Mouse (Mus musculus): ENCODE results near the gene Mapt.

Gene Mapt

DNA sequence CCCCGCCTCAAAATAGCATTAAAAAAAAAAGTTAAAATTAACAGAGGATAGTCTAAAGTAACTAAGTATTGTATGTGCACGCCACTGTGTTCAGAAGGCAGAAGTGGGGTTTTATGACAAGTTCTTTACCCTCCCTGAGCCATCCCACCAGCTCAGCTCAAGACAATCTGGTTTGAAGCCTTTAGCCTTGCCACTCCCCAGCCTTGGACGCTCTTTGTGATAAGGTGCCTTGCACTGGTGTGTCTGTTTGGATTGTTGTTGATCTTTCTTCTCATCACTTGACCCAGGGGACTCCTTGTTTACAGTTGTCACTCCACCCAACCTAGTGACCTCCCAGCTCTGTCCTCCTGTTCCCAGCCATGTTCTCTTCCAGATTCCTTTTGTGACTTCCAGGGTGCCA is 86.4 kb downstream of the Mapt start:
- DNase-seq, result no peak

DNA sequence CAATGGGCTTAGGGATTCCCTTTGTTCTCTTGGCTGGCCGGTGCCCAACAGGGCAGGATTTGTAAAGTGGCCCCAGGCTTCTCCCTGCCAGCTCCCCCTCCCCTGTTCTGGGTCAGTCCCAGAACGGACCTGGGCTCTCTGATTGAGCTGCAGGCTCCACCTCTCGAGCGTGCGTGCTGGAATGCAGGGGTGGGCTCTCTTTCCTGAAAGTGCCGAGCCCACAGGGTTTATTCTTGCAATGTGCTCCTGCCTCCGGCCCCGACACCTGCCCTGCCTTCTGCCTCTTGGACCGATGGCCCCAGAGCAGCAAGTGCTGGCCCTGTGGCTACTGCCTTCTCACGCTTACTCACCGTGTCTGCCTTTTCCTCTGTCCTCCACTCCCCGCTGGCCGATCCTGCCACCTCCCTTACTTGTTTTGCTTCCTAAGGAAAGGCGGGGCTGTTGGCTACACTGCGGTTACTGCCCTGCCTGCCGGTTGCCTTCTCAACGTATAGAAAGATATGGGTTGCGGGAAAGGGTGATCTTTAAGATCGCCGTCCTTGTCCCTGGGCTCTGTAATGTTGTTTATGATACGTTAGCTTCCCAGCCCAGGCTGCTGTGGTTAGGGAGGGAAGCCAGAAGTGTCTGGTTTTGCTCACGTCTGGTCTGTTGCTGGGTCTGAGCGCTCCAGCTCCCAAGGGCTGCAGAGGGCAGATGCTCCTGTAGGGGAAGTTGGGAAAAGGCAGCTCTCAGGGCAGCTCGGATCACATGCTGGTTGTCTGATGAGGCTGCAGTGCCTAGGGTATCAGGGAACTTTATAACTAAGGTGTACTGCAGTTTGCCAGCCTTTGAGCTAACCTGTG is 88.0 kb downstream of the Mapt start:
- DNase-seq, result no peak

DNA sequence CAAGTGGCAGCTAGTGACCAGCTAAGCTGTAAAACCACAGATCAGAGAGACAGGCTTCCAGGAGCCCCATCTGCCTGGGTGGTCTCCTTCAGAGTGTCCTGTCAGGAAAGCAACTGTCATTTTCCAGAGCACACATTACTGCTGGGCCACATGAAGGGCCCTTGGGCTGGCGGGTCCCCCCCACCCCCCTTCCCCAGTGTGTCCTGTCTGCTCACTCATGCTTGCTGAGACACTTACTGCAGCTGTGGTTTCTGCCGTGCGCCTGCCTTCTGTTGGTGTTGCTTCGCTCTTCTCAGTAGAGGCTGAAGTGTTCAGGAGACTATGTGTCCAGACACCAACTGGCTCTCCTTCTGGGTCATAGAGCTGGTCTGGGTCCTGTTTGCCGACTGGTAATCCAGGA is 89.3 kb downstream of the Mapt start:
- DNase-seq, result no peak

DNA sequence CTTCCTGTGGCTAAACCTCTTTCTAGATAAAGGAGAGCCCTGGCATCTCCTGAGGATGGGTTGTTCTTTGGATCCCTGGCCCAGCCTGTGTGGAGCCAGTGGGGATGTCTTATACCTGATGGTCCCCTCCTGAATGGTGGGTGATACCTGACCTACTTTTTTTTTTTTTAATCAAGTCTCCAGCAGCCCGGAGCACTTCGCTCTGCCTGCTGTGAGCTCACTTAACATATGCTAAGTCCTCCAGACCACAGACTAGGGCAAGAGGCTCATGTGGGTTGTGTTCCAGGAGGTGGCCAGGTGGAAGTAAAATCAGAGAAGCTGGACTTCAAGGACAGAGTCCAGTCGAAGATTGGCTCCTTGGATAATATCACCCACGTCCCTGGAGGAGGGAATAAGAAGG is 91.0 kb downstream of the Mapt start:
- no peak for DNase-seq

DNA sequence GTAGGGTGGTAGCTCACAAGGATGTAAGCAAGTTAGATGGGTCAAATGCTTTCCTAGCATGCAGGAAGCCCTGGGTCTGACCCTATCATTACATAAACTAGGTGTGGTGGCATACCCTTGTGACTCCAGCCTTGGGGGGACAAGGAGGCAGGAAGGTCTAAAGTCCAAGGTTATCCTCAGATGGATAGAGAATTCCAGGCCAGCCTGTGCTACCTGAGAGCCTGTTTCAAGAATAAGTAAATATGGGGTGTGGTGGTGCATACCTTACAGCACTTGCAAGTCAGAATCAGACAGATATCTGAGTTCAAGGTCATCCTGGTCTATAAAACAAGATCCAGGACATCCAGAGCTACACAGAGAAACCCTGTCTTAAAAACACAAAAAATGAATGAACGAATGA is 96.3 kb downstream of the Mapt start:
- DNase-seq, result no peak

DNA sequence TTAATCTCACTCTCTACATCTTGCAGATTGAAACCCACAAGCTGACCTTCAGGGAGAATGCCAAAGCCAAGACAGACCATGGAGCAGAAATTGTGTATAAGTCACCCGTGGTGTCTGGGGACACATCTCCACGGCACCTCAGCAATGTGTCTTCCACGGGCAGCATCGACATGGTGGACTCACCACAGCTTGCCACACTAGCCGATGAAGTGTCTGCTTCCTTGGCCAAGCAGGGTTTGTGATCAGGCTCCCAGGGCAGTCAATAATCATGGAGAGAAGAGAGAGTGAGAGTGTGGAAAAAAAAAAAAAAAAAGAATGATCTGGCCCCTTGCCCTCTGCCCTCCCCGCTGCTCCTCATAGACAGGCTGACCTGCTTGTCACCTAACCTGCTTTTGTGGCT is 96.8 kb downstream of the Mapt start:
- DNase-seq, result no peak

DNA sequence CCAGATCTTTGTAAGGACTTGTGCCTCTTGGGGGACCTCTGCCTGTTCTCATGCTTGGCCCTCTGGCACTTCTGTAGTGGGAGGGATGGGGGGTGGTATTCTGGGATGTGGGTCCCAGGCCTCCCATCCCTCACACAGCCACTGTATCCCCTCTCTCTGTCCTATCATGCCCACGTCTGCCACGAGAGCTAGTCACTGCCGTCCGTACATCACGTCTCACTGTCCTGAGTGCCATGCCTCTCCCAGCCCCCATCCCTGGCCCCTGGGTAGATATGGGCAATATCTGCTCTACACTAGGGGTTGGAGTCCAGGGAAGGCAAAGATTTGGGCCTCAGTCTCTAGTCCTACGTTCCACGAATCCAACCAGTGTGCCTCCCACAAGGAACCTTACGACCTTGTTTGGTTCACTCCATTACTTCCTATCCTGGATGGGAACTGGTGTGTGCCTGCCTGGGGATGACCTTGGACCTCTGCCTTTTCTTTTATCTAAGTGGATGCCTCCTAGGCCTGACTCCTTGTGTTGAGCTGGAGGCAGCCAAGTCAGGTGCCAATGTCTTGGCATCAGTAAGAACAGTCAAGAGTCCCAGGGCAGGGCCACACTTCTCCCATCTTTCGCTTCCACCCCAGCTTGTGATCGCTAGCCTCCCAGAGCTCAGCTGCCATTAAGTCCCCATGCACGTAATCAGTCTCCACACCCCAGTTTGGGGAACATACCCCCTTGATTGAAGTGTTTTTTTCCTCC is 98.2 kb downstream of the Mapt start:
- no peak for DNase-seq

DNA sequence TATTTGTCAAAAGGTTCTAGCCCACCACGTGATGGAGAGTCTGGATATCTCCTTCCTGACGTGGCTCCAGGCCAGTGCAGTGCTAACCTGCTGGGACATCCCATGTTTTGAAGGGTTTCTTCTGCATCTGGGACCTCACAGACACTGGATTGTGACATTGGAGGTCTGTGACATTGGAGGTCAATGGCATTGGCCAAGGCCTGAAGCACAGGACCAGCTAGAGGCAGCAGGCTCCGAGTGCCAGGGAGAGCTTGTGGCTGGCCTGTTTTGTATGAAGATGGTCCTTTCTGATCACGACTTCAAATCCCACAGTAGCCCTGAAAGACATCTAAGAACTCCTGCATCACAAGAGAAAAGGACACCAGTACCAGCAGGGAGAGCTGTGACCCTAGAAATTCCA is 99.0 kb downstream of the Mapt start:
- no peak for DNase-seq

DNA sequence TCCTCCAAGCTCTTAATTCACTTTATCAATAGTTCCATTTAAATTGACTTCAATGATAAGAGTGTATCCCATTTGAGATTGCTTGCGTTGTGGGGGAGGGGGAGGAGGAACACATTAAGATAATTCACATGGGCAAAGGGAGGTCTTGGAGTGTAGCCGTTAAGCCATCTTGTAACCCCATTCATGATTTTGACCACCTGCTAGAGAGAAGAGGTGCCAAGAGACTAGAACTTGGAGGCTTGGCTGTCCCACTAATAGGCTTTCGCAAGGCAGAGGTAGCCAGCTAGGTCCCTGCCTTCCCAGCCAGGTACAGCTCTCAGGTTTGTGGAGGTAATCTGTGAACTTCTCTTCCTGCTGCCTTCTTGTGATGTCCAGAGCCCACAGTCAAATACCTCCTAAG is 100.0 kb downstream of the Mapt start:
- DNase-seq, result no peak

DNA sequence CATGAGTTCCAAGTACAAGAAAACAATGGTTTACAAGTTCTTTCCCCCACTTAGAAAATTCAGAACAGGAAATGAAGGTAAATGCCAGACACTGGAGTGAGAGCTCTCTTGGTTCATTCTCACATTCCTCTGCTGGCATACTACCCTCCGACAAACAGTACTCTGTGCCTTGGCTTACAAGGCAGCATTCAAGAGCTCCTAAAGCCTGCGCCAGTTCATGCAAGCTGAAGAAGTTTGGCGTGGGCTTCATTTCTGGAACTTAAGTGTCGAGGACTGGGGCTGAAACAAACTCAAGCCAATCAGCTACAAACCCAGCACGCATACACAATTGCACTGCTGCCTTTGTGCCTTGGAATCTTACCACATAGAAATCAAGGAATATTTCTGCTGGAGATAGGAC is 100.9 kb downstream of the Mapt start:
- DNase-seq, result no peak

DNA sequence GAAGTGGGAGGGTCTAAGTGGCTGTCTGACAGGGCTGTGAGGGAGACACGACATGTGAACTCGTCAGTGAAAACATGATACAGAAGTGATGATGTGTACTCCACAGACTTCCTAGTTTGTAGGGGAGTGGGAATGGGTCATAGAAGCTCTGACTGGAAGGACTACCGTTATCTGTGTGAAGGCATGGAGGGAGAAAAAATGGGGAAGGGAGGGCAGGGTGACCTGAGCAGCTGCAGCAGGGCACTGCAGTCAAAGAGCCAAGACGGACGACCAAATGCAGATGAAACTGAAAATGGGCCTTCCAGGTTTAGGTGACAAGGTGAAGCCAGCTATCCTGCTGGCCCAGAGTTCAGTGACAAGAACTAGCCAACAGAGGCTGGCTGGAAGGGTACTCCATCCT is 102.9 kb downstream of the Mapt start:
- DNase-seq, result no peak

DNA sequence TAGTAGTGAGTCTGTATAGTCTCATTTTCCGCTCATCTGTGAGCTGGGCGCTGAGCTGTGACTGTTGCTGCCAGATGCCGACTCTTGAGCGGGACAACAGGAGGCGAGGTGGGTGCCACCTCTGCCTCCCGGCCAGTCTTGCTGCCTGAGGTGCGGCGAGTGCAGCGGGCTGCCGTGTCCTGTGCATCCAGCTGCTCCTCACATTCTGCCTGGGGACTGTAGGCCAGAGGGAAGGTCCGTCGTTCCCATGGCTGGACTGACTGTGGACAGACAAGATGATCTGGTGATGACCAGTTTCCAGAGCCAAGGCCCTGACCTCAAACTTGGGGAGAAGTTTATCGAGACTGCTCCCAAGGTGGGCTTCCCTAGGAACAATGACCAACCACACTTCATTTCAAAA is 103.8 kb downstream of the Mapt start:
- no peak for DNase-seq

DNA sequence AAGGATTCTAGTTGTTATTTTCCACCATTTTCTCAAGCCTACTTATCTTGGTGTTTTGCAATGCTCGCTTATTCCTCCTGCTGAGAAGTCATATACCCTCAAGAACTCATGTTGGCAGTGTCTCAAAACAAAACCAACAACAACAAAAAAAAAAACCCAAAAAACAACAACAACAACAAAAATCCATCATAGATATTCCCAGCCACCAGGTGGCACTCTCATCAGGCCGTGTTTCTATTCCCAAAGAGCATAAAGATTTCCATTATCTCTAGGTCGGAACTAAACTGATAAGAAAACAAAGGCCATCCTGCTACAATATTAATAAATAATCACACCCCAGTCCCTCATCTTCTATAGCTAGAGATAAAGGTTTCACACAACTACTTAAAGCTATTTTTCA is 115.7 kb downstream of the Mapt start:
- DNase-seq, result peak; percentile 37

DNA sequence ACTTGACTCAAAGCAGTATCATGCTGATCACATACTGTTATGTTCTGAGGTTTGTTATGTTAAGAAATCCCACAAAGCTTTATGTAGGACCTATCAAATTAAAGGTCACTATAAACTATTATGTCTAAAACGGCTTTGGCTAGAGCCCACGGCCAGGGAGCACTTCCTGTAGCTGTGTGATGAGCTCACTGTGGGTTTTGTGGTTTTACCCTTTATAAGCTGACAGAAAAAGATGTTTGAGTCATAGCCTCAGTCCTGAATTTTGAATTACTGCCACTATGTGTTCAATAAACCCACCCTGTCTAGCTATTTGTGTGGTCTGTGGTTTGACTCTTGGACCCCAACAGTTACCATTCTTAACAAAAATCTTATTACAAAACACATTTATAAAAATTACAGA is 130.6 kb downstream of the Mapt start:
- no peak for DNase-seq

DNA sequence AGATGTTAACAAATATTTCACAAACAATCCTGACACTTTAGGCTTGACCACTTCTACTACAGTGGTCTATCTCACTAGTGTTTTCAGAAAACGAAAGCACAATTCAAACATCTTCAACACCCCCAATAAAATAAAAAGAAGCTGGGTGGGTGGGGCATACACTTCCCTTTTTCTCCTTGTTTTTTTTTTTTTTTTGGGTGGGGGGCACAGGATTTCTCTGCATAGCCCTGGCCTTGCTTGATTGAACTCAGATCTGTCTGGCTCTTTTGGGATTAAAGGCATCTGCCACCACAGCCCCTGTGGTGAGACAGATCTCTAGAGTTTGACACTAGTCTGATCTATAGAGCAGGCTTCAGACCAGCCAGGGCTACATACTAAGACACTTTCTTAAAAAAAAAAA is 131.5 kb downstream of the Mapt start:
- no peak for DNase-seq

DNA sequence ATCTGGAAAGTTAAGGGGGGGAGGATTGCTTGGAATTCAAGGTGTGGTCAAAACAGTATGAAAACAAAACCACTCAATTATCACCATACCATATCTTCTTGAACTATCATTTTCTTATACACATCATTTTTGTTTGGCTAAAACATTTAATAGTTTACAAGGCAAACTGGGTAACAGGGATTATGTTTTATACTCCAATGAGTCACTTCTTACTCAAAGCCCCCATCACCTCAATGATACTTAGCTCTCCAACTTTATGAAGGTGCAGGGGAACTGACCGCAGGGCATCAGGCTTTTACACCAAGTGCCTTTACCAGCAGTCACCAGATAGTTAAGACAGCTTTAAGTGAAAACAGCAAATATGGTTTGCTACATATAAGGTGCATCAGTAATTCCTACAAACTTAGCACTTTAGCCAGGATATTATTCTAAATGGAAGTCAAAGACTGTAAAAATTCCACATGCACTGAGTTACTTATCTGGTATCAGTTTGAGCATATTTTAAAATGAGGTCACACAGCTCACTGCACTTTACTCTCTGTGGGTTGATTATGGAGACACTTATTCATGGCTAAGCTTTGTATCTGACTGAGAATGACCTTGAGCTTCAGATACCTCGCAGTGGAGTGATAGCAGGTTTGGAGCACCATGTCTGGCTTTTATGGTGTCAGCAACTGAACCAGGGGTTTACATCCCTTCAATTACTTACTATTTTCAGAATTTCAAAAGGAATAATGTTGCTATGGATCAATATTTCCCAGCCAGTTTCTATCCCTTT is 132.8 kb downstream of the Mapt start:
- no peak for DNase-seq

DNA sequence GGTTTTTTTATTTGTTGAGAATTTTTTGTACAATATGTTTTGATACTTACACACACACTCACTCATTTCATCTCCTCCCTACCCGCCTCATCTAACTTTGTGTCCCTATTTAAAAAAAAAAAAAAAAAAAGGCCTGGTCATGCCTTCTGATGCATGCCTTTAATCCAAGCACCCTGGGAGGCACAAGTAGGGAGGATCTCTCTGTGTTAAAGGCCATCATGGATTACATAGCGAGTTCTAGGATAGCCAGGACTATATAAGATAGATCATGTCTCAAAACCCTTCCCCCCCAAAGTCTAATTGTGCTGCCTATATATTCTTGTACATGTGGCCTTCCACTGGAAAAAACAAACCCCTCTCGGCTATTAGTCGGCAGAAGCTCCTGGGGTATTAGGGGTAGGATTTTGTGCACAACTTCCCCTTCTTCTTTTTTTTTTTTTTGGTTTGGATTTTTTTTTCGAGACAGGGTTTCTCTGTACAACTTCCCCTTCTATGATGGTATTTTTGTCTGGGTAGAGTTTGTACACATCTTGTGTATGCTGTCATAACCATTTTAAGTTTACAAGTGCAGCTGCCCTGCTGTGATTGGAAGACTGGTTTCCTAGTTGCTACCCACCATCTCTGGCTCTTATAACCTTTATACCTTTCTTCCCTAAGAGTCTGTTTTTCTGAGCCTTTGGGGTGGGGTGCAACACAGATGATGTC is 136.4 kb downstream of the Mapt start:
- no peak for DNase-seq

DNA sequence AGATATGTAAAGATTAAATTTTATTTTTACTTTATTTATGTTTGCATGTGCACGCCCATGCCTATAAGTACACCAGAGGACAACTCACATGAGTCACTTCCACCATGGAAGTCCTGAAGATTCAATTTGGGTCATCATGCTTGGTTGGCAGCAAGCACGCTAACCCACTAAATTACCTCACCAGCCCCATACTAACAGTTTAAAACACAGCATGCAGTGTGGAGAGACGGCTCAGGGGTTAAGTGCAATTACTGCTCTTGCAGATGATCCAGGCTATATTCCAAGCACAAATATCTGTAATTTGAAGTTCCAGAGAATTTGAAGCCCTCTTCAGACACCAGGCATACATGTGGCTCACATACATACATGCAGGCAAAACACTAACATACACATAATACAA is 145.1 kb downstream of the Mapt start:
- DNase-seq, result no peak

DNA sequence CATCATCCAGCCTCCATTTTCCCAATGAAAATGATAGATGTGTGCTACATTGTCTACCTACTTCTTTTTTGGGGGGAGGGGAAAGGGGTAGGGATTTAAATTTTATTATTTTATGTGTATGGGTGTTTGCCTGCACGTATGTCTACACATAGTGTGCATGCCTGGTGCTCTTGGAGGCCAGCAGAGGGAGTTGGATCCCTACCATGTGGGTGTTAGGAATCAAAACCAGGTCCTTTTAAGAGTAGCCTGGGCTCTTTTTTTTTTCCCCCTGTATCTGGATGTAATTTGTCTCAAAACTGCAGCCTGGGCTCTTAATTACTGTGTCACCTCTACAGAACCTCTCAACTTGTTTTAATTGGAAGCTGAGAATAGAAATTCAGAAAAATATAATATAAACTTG is 148.4 kb downstream of the Mapt start:
- peak; percentile 30 for DNase-seq
